Mouse (Mus musculus): Measurements from ENCODE around the gene Zfp385b.

The Zfp385b gene

DNA sequence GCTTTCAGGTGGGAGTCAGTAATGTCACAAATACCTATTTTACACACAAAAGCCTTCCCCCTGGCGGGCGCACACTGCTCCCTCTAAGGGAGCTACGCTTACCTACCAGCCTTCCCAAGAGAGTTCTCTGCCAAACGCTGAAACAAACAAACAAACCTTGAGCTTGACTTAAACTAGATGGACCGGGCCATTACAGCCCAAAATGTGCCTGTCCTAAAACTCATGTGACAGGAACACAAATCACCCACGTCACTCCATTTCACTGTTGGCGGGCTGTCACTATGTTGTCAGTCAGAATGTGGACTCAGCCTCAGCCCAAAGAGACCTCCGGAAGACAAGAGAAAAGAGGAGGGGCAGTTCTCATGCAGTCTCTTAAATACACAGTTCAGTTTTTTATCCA, 300.7 kb downstream of the Zfp385b start:
- no peak for DNase-seq (ENCODE audit: low spot score in 2 of 2)

DNA sequence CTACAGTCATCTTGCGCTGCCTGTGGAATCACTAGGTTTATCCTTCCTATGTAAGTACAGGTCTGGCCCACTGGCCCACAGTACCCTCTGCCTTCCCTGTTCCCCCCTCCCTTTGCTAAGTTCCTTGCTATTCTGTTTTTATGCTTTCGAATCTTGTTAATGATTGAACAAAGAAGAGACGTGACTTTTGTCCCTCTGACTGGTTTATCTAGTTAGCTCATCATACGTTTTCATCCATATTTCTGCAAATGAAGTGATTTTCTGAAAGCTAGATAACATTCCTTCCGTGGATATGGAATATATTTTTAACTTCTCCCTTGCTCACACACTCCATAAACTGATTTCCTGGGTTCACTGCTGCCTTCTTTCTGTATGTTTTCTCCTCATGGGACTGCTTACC, 302.8 kb downstream of the Zfp385b start:
- DNase-seq (ENCODE audit: low spot score in 2 of 2), result no peak

DNA sequence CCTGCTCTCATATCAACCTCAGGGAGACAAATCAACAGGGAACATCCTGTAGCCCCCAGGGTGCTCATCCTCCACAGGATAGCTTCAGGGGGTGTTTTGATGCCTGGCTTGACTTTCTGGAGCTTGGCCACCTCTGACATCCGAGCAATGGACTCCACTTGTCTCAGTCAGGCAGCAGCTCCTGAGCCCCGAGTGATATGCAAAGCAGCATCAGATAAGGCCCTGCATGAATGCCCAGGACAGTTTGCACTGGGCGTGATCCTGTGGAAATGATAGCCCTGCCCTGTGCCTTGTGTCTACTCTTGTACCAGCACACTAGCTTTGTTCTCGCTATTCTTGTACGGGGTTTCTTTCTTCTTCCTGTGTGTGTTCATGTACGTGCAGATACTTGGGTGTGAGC, 303.8 kb downstream of the Zfp385b start:
- no peak for DNase-seq (ENCODE audit: low spot score in 2 of 2)

DNA sequence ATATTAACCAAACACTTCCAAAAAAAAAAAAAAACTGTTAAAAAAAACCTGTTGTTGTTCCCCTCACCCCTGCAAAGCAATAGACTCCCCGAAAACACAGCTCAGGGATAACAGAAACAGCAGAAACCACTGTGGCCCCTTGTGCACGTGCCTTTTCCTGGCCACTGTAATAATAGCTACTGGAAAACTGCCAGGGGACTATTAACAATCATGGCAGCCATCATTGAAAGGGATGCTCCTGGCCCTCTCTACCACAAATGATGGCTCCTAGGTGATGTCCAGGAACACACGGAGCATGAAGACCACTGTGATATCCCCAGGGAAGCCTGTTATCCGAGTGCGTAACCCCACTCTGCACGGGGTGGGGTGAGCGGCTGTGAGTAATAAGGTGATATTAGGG, 304.4 kb downstream of the Zfp385b start:
- no peak for DNase-seq (ENCODE audit: low spot score in 2 of 2)

DNA sequence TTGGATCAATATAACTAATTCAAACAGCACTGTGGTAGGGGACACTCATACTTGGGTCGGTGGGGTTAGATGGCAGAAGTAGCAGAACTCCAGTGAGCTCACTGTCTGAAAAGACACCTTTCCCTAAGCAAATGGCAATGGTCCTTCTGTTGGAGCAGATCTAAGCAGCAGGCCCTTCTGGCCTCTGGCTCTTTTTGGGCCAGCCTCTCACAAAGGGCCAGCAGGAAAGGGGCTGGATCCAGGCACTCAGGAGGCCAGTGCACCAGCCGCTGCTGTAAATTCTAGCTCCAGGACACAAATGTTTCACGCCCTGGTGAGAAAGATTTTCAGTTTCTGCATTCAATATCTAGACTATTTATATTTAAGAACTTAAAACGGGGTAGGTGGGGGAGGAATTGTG, 305.0 kb downstream of the Zfp385b start:
- DNase-seq (ENCODE audit: low spot score in 2 of 2), result no peak

DNA sequence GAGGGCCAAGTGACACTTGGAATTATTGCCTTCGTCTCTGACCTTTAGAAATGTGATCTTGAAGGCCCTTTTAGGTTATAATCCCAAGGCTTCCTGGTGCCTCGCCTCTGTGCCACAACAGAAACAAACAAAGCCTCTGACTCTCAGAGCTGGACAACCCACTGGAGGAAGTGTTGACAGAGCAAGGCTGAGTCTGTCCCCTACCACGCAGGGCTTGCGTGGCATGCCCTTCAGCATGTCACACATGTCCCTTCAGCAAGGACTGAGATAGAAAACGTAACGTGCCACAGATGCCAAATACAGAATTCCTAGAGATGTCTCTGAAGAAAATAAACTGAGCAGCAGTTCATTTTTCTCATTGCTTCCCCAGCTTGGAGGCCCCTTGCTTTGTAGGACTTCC, 310.7 kb downstream of the Zfp385b start:
- no peak for DNase-seq (ENCODE audit: low spot score in 2 of 2)

DNA sequence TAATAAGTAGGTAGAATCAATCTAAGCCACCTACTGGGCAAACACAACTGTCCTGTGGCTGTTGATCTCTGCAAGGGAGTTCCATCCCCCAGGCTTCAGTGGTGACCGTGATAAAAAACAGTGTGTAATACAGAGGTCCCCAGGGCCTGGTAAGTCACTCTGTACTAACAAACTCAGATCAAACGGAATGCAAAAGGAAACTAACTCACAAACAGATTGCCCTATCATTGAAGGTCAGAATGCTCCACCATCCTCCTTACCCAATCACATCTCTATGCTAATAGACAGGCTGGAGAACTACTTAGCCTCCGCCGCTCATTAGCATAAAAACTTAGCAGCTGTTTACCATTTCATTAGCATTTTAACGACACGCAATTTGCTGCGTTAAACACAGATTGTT, 313.1 kb downstream of the Zfp385b start:
- no peak for DNase-seq (ENCODE audit: low spot score in 2 of 2)

DNA sequence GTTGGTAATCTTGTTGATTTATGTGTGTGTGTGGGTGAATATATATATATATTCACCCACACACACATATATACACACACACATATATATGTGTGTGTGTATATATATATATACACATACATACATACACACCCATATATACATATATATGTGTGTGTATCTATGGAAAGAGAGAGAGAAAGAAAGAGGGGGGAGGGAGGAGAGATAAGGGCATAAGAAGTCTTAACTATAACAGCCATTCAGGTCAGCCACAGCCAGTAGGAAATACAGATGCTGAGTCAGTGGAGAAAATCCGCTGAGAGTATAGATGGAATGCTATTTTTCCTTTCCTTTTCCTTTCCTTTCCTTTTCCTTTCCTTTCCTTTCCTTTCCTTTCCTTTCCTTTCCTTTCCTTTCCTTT, 313.8 kb downstream of the Zfp385b start:
- no peak for DNase-seq (ENCODE audit: low spot score in 2 of 2)

DNA sequence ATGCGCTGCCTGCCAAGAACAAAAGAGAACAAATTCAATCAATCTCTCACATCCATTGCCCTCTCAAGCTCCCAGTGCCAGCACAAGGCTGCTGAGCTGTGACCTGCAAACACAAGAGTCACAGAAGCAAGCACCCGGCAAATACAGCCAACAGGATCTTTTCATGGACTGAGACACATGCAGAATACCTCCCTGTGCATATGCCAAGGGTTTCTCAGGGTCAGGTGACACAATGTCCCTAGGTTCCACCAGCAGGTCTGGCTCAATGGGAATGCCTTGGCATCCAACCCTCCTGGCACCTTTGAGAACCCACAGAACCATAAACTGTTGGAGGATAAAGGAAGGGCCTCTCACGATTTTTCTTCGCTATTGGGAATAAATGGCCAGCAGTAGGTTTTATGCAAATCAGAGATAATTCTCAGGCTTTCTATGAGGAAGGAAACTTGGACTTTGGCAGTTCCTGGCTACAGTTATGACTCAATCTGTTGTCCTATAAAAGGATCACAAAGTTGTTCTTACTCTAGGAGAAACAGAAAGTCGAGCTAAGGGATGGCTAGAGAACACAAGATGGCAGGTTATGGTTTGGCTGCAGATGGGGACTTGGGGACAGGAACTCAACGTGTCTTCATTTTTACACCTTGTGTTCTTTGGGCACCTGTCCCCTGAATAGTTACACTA, 315.6 kb downstream of the Zfp385b start:
- no peak for DNase-seq (ENCODE audit: low spot score in 2 of 2)

DNA sequence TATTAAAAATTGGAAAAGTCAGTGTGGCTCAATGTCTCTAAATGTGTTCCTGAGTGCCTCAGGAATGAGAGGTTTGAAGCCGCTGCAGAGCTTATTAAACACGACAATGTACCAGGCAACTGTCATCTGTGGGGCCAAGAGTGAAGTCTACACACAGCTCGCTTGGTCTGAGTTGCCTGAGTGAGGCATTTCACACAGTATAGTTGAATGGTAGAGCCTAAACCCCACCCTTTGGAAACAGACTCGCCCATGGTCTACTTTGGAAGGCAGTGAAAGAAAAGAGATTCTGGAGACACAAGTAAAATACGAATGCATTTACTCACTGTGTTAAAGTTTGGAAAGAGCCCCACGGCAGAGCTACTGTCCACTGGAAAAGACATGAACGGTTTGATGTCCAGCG, 316.2 kb downstream of the Zfp385b start:
- DNase-seq (ENCODE audit: low spot score in 2 of 2), result no peak

DNA sequence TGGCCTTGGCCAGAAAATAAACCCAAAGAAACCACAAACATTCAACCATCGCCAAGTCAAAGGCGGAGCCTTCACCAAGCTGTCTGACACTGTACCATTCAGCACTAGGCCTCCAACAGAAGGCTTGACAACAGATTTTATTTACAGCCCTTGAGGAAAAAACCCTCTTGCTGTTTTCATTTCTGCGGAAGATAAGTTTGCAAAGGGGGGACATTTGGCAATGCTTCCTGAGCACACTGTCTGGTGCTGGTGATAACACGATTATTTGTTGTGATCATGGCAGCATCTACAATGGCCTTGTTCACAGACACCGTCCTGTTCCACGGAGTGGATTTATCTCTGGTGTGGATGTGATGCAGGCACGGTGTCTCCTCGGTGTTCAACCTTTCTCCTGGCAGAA, 317.0 kb downstream of the Zfp385b start:
- DNase-seq (ENCODE audit: low spot score in 2 of 2), result no peak

DNA sequence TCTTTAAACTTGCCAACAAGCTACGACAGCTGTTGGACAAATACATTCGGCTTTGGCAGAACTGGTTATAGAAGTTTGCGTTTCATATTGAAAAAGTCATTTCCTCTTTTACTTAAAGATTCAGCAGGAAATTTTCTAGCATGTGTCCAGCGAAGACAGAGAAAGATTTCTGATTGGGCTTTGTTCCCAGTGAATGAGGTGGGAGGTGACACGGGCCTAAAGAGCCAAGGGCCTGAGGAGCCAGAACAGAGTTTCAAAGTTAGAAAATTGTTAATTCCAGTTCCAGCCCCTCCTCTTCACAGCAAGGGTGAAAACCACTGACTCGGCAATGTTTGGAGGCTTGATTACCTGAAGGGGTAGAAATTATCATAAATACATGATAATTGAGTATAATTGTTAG, 319.0 kb downstream of the Zfp385b start:
- DNase-seq (ENCODE audit: low spot score in 2 of 2), result no peak

DNA sequence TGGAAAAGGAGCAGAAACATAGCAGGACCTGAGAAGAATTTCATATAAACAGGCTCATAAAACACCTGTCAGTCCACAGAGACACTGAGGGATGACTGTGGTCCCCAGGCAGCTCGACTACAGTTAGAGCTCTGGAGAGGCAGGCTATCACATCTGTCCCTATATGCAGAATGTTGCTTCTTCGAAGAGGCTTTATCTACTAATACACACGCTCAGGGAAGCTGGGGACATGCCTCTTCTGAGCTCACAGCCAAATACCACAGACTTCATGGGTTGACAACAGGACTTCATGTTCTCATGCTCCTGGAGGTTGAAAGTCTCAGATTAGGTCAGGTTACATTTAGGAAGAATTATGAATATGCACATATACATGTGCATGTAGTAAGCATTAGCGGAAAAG, 321.1 kb downstream of the Zfp385b start:
- DNase-seq (ENCODE audit: low spot score in 2 of 2), result no peak

DNA sequence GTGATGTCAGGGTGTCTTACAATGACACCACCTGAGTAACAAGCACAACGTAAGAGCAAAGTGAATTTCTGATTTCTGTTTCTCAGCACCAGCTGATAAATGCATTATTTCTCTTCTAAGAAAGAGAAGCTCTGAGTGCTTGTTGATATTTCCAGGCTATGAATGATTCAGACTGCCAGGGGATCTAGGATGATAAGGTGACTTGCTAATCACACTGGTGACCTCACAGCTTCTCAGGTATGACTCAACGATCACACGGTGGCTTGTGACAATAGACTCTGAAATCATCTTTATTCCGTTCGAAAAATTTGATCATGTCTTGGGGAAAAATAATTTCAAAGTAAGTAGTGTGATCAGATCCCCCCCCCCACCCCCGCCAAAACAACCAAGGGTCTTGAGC, 321.5 kb downstream of the Zfp385b start:
- DNase-seq (ENCODE audit: low spot score in 2 of 2), result no peak

DNA sequence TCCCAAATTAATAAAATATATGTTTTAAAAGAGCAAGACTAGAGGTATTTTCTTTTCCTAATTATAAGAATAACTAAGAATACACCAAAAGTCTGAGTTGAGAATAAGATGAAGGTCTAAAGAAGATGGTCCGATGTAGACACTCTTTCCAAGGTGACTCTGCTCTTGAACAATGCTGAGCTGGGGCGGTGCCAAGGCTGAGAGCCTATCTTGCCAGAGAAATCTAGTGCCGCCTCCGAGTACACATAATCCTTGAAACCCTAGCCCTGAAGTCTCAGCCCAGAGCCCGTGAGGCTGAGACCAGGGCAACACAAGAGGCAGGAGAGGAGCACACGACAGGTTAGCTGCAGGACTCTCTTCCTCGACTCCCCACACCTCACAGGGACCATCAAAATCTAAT, 323.4 kb downstream of the Zfp385b start:
- no peak for DNase-seq (ENCODE audit: low spot score in 2 of 2)

DNA sequence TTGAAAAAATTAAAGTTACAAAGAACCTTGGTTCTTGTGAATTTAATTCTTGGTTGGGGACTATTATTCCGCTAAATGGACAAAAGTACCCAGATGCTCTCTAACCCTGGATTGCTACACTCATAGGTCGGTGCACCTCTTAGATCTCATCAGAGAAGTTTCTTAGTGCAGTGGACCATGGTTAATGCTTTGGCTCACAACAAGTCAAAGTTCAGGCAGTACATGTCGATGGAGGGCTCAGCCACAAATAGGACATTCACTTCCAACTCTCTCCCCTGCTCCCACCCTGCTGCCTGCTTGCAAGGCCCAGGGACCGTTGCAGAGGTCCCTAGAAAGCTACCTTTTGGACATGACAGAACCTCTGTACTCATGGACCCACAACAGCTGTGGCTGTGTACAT, 324.1 kb downstream of the Zfp385b start:
- no peak for DNase-seq (ENCODE audit: low spot score in 2 of 2)

DNA sequence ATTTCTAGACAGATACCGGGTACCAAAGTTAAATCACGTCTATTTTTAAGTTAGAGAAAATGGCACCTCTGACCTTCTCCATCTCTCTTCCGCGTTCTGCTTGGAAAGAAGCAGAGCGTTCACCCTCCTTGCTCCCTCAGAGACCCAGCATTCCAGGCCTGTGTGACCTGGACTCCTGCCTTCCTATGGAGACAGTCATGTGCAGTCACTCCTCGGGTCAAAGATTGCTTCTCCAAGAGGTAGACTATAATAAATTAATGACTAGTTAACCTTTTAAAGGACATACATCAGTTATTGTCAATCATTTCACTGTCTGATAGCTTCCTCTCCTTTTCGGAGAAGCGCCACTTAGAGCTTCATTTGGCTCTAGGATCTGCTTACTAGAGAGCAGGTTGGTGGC, 325.7 kb downstream of the Zfp385b start:
- DNase-seq (ENCODE audit: low spot score in 2 of 2), result no peak

DNA sequence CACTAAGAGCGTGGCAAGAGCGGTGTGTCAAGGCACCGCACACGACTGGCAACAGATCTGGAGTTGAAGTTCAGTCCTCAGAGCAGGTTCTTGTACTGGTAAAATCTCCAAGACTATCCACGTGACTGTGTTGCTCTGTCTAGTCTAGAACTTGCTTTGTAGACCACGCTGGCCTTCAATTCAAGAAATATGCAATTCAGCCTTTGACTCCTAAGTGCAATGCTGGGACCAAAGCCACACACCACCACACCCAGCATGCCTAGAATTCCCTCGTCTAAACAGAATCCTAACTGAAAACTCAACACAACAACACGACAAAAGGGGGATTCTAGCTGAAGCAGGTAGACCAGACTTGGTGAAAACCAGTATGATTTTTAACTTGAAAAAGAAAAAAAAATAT, 332.3 kb downstream of the Zfp385b start:
- DNase-seq (ENCODE audit: low spot score in 2 of 2), result no peak

DNA sequence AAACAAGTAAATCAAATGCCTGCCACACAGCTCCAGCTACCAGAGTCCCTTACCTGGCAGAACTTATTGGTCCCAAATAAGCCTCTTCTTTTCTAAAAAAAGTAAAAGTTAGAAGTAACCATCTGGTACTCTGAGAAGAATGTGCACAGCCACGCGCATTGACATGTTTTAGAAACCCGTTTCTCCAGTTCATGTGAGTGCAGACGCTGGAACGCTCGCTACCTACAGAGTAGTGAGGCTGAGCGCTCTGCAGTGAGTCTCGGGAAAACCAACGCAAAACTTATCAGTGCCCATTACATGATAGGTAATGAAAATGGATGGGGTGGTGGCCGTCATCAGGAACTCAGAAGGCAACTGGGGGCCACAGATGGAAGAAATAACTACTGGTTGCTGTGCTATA, 338.2 kb downstream of the Zfp385b start:
- no peak for DNase-seq (ENCODE audit: low spot score in 2 of 2)

DNA sequence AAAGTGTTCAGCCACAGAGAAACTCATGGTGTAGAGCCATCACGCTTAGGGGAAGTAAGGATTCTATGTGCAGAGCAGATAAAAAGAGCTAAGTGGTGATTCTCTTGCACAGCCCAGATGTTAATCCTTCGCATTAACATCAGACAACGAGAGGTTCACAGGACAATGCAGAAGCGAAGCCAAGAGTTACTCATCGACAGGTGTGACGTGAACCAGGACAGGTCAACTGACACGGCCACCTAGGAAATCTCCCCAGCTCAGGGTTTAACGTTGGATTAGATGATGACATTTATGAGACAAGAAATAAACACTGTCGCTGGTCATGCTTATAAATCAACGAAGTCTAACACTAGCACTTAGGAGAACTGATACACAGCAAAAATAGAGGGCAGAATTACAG, 341.9 kb downstream of the Zfp385b start:
- DNase-seq (ENCODE audit: low spot score in 2 of 2), result no peak

DNA sequence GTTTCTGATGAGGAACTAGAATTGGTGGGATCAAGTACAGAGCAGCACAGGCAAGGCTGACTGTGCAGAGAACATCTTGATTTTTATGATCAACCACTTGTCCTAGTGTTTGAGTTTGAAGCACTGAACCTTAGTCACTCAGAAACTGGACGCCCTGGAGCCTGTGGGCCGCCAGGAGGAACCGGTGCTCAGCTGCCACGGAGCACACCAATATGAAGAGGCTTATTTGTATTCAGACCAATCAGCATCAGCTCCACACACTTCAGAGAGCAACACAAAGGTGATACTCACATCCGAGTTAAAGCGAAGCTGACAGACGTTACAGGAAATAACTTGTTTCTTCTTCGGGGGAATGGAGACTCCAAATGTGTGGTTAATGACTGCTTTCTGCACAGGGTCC, 343.0 kb downstream of the Zfp385b start:
- DNase-seq (ENCODE audit: low spot score in 2 of 2), result no peak

DNA sequence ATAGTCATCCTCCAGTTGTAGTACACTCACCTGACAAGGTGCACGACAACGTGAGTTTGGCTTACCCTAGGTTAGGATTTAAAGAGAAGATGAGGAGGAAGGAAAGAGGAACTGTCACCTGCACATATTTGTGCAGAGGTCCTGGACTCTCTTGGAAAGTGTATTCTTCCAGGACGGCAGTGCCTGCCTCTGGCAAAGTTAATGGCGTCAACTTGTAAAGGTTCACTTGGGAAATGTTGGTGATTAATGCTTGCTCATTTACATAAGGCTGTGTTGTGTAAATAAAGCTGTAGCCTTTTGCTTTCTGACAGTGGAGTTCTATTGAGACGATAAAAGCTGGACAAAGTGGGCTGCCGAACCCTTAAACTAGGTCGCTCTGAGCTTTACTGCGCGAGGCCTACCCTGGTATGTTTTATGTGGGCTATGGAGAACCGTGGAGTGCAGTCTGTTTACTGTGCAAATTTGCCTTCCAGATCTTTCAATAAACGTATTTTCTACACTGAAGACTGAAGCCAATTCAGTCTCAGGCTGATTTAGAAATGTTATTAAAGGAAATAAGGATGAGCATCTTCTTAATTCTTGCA, 347.1 kb downstream of the Zfp385b start:
- DNase-seq (ENCODE audit: low spot score in 2 of 2), result no peak

DNA sequence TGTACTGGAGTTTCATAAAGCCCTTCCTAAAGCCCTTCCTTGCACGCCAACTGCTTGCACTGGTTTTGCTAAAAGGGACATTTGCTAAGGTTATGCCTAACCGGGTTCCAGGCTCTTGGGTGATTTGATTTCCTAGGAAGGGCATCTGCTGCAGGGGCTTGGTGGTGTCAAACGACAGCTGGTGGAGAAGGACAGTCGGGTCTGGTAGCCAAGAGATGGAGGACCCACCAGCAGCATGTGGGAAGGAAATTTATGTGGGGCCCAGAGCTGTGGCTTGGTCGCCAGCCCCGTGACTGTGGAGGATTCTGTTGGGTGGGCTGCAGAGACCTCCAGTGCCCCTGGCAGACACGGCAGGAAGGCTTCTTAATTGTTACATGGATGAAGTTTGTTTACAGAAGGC, 348.7 kb downstream of the Zfp385b start:
- no peak for DNase-seq (ENCODE audit: low spot score in 2 of 2)

DNA sequence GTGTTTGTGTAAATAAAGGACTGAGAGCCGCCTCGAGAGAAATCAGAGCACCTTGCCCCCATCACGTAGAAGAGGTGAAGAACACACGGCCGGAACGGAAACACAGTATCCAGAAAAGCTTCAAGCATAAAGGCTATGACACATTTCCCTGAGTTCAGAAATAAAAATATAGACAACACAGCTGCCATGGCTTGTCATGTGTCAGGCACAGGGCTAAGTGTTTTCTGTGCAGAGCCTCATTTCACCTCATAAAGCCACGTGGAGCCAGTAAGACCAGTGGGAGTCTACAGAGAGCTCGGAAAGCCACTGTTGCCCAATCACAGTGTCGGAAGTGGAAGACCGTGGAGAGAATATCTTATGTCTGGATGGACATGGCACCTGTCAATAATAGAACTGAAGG, 358.0 kb downstream of the Zfp385b start:
- DNase-seq (ENCODE audit: low spot score in 2 of 2), result no peak
